Mouse (Mus musculus) megakaryocyte progenitor cell, adult 5-6 weeks (primary cell): ENCODE measurements around the gene Gm21987. TPM values are rescaled to one million over a fixed set of nuclear protein-coding genes. Genes with fewer than 3 reads are reported as not detected.

Experiments used
- ATAC-seq: replicated peaks from 2 replicates; pipeline ENCODE4 v1.8.0; 2016; ENCODE audit warnings: mild to moderate bottlenecking, moderate TSS enrichment, inconsistent platforms; ENCODE audit not compliant: poor library complexity
- total RNA-seq, 2 experiments: library from RNA; stranded (forward) in 1 of 2; stranded (reverse) in 1 of 2; fragments of 157-497, 149-512 nt in 1 of 2; fragments of 200-1000 nt in 1 of 2; gene quantifications; 2 replicates each; pipeline versions ENCODE4 v1.2.3 to v1.2.4; 2015 to 2017

Gene Gm21987
- total RNA-seq, 2 experiments from 2014 or later: not detected

DNA sequence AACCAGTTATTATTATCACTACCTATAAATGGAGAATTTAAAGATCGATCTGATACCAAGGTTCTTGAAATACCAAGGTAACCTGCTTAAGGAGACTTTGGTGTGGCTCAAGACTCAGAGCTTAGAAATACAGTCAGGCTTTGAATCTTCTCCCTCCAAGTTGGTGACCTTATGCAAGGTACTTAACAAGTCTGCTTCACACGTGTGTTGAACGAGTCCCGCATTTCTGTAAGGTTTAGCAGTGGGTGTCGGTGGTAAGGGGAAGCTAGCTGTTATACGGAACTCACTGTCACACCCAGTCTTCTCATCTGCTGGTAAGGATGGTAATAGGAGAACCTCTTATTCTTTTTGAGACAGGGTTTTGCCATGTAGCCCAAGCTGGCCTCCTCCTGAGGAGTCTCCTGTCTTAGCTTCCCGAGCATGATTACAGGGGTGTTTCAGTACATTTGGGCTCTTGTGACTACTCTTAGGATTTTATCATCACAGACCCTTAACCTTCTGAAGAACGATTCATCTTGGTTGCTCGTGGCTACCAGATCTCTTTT, 1.4 kb downstream of the Gm21987 start:
- ATAC-seq: no peak

GRCm38 (mm10) chr16:38349881-38350280, 3.0 kb downstream of the Gm21987 start:
- ATAC-seq: no peak

DNA sequence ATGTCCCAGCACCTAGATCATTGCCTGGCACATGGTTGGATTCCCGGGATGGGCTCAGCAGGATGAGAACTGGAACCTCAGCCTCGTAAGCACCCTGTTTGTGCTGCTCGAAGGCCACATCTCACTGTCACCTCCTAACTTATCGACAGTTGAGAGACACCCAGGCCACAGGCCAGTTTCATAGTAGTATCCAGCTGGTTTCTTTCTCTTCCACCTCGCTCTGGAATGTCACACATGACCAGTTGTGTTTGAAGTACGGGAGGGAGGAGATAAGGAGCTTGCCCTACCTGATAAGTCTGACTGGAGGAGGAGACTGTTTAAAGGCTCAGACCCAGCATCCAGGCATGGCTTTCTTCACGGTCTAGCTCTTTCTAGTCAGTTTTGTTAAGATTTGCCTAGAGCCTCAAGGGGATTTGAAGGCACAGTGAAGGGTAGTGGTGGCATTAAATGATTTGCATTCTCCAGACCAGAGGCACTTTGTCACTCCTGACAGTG, 3.6 kb downstream of the Gm21987 start:
- ATAC-seq: no peak

GRCm38 (mm10) chr16:38350939-38351338, 4.1 kb downstream of the Gm21987 start:
- ATAC-seq: no peak

- no peak for ATAC-seq
These were observed 5.2 kb downstream of the Gm21987 start for GRCm38 (mm10) chr16:38352031-38352430.

DNA sequence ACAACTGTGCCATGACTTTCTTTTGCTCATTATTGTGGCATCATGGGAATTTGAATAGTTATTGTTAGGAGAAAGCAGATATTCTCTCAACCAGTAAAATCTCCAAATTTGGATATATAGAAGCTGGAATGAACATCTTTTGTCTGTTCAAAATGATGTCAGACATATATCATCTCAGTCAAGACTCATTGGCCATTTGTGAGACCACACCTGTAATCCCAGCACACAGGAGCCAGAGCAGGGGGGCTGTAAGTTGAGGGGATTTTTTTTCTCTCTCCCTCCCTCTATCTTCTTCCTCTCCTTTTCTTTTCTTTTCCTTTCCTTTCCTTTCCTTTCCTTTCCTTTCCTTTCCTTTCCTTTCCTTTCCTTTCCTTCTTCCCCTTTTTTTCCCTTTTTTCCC, 6.0 kb downstream of the Gm21987 start:
- no peak; the same call in 1 of the 2 replicates for ATAC-seq

DNA sequence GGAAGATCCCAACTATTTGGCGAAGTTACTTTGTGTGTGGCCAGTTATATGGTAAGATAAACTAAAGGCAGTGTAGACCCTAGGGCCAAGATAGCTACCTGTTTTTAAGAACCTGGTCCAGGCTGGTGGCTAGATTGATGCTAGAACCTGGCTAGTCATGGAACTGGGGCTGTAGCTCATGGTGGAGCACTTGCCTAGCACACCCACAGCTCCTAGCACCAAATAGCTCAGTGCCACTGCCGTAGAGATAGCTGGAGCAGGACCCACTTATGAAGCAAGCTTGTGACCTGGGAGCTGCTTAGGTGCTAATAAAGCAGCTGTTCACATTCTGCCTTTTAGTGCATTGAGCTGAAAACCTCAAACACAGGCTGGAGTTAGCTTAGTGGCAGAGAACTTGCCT, 6.8 kb downstream of the Gm21987 start:
- peak; percentile 68 for ATAC-seq

- peak; percentile 43; the same call in 1 of the 2 replicates for ATAC-seq
These were observed 7.5 kb downstream of the Gm21987 start for GRCm38 (mm10) chr16:38354185-38354913.

- ATAC-seq: no peak
These were observed 11.5 kb downstream of the Gm21987 start for GRCm38 (mm10) chr16:38358256-38358812.

DNA sequence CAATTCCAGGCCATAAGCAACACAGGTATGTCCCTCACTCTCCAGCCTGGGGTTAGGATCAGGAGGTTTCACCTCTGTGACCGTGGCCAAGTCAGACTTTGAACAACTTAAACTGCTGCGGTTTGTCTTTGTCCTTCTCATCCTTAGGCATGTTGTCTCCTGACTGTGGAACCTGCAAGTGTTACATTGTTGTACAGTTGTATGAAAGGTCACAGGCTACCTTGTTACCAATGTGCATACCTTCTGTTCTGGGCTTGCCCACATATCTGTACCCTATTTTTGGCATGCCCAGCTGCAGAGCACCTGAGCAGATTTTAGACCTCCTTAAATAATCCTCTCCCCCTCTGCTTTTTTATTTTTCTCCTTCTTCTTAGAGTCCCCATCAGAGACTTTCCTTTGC, 12.4 kb downstream of the Gm21987 start:
- ATAC-seq: no peak

GRCm38 (mm10) chr16:38359857-38360256, 13.0 kb downstream of the Gm21987 start:
- ATAC-seq: 0 out of 2 replicates have a peak, but pooled peaks have one; percentile 32

DNA sequence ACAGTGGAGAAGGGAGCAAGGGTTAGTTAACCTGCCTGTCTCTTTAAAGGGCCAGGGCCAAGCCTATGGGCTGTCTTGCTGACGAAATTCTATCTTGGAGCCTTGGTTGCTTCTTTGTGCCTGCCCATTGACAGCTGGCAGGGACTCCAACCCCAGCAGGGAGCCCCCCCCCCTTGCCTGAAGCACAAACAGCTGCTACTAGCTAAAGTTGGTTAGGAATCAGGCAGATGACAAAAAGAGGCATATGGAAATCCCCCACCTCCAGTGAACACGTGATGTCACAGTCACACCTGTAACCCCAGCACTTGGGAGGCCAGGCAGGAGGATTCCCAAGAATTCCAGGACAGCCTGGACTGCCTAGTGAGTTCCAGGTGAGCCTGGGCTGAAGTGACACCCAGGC, 13.5 kb downstream of the Gm21987 start:
- ATAC-seq: no peak

DNA sequence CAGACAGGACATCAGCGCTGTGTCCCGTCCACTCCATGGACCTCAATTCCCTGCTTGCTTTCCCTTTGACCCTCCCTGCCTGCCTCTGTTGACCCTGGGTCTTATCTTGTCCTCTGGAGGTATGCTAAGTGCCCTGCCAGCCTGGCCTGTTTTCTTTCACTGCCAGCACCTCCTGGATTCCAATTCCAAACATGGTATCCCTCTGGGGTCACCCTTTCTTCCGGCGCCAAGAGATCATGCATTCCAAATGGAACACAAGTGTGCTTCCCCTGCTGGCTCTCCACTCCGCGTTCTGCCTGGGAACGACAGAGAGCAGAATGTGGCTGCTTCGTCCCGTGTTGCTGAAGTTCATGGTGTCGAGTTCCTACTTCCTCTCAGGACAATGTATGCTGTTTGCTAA, 15.1 kb downstream of the Gm21987 start, which contains the start of gene Popdc2:
TSS of gene Popdc2 (plus strand) at position 277 of the 400 bp plus-strand sequence.
- no peak for ATAC-seq

- no peak for ATAC-seq
These were observed 15.8 kb downstream of the Gm21987 start for GRCm38 (mm10) chr16:38362493-38363255.

- ATAC-seq: no peak
These were observed 16.4 kb downstream of the Gm21987 start for GRCm38 (mm10) chr16:38363256-38363595.

GRCm38 (mm10) chr16:38363657-38364056, 16.8 kb downstream of the Gm21987 start:
- no peak for ATAC-seq

DNA sequence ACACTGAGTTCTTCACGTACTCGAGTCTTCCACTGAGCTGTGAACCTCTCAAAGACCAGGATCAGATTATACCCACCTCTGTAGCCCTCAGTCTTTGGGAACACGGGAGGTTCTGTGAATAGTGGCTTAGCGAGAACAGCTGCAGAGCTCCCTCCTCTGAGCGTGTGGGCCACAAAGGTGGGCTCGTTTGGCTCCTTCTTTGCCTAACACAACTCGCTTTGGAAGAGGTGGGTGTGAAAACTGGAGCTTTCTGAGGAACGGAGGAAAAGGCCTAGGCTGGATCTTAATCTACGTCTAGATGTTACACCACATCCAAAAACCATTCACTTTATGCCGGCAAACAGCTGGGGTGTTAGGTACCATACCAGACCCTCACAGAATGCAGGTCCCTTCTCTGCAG, 18.6 kb downstream of the Gm21987 start:
- ATAC-seq: no peak

GRCm38 (mm10) chr16:38366231-38366630, 19.4 kb downstream of the Gm21987 start:
- no peak for ATAC-seq

DNA sequence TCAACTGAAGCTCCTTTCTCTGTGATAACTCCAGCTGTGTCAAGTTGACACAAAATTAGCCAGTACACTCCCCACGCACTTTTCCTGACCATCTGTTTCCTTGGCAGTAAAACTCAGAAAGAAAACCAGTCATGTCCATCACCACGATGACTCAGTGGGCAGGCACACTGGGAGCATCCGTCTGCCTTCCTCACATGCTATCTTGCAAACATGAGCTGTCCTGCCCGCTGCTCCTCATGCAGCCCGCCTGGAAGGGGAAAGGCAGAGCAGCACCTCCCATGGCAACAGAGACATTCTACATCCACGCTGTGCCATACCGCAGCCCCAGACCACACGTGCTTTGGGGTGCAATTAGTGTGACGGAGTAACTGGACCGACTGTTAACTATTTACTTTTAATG, 21.5 kb downstream of the Gm21987 start:
- ATAC-seq: no peak

GRCm38 (mm10) chr16:38369000-38369399, 22.2 kb downstream of the Gm21987 start:
- ATAC-seq: no peak

DNA sequence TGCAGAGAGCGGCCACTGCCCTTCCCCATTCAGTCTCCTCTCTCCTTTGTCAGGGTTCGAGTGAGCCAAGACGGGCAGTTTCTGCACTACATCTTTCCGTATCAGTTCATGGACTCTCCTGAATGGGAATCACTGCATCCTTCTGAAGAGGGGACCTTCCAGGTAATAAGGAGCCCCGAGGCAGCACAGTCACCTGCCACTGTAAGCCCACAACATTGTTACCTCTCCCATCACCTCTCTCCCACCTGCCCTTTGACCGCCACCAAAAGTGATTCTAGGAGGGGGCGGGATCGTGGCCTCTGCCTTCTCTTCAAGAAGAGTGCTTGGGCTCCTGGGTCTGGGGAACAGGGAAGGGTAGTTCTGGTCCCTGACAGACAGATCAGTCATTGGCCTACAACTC, 22.6 kb downstream of the Gm21987 start:
- no peak for ATAC-seq
